Mouse (Mus musculus) liver, embryonic 11.5 days (tissue): ENCODE measurements around the gene Ift122. TPM values are rescaled to one million over a fixed set of nuclear protein-coding genes. Genes with fewer than 3 reads are reported as not detected.

Source experiments
- ATAC-seq: fragments of 200-750 bp; cut with Nextera tagmentation; replicated peaks from 2 replicates; pipeline ENCODE4 v1.8.0; 2017; ENCODE audit warnings: moderate number of reproducible peaks, mild to moderate bottlenecking, moderate TSS enrichment, moderate library complexity; ENCODE audit not compliant: low FRiP score
- DNase-seq: peaks from one replicate; pipeline ENCODE4 v3.0.0-alpha.2; 2017; ENCODE audit warnings: low spot score
- H3K27ac ChIP-seq: fragments of 300-500 bp; sonication (generic); 2 replicates; pipeline ENCODE4 v1.5.1; 2014; ENCODE audit warnings: mild to moderate bottlenecking, low read depth, low read length, control low read depth
- H3K27me3 ChIP-seq: fragments of 300-500 bp; sonication (generic); replicated peaks from 2 replicates; pipeline ENCODE4 v1.6.1; 2014; ENCODE audit warnings: low read length, mixed read lengths; ENCODE audit not compliant: control insufficient read depth, insufficient read depth
- H3K36me3 ChIP-seq: fragments of 300-500 bp; sonication (generic); 2 replicates; pipeline ENCODE4 v1.6.1; 2014; ENCODE audit warnings: mild to moderate bottlenecking, low read length, moderate library complexity, mixed read lengths; ENCODE audit not compliant: control insufficient read depth, insufficient read depth
- H3K4me1 ChIP-seq: fragments of 300-500 bp; sonication (generic); replicated peaks from 2 replicates; pipeline ENCODE4 v1.6.1; 2014; ENCODE audit warnings: low read length, mixed read lengths; ENCODE audit not compliant: control insufficient read depth, insufficient read depth
- H3K4me2 ChIP-seq: fragments of 300-500 bp; sonication (generic); 2 replicates; pipeline ENCODE4 v1.6.1; 2014; ENCODE audit warnings: mild to moderate bottlenecking, control low read depth, moderate library complexity
- H3K4me3 ChIP-seq: fragments of 300-500 bp; sonication (generic); 2 replicates; pipeline ENCODE4 v1.5.1; 2014; ENCODE audit warnings: low read depth, low read length, control low read depth
- H3K9ac ChIP-seq: fragments of 300-500 bp; sonication (generic); 2 replicates; pipeline ENCODE4 v1.6.1; 2014; ENCODE audit warnings: low read depth, low read length, control low read depth
- H3K9me3 ChIP-seq: fragments of 300-500 bp; sonication (generic); 2 replicates; pipeline ENCODE4 v1.6.1; 2016; ENCODE audit warnings: low read length, inconsistent platforms, mixed read lengths; ENCODE audit not compliant: control insufficient read depth
- WGBS: fragments of 180-500 bp; shearing (Covaris S2); extraction: QIAGEN DNeasy Blood & Tissue Kit; methylation state at CpG from one replicate; pipeline ENCODE4 v1.1.7; 2014; 5-methylcytosine and 5-hydroxymethylcytosine counted together
- polyA plus RNA-seq: library from polyadenylated mRNA; unstranded; fragments of >200 nt; fragmentation: Nextera tagmentation; extraction: Ambion mirVana; gene quantifications from 2 replicates; pipeline ENCODE4 v1.2.1, GENCODE M21; 2014

The Ift122 gene
- polyA plus RNA-seq, 1 experiment from 2014 or later, result 9.1 TPM

DNA sequence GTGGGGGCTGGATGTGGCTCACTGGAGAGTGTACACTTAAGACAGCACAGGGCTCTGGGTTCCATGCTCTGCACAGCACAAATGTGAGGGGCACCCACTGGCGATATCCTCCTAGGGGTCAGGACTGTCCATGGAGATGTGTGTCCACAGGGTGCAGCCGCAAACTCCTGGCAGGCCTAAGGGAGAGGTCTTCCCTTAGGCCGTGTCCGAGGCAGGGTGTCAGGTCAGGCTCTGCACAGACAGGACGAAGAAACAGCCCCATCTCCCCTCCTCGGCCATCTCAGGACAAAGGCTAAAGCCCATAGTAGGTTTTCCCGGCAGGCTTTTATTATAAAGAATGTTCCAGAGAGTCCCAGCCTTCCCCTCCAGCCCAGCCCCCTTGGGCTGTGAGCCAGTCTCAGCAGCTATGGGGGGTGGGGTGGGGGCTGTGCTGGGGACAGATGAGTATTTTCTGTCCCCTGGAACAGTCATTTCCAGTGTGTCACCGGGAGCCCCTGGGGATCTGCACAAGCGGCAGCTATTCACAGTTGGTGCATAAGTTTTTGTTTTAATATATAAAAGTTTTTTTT lies 101.3 kb downstream of the Ift122 start:
- no peaks in the 10 kb centered on the region for H3K27me3 ChIP-seq
- WGBS, result 83% methylated on average over 9 of the region's 9 CpGs
- H3K27ac ChIP-seq, result no peak overlapping the region
- peaks cover 3% of the 10 kb centered on the region; the same call in 1 of the 2 replicates for H3K36me3 ChIP-seq
- no peaks in the 10 kb centered on the region for H3K9me3 ChIP-seq
- ATAC-seq (no peak), DNase-seq (no peak)
- no peak overlapping the region for H3K9ac ChIP-seq
- peaks cover 9% of the 10 kb centered on the region for H3K4me1 ChIP-seq
- H3K4me3 ChIP-seq, result no peak overlapping the region
- H3K4me2 ChIP-seq, result no peak overlapping the region

DNA sequence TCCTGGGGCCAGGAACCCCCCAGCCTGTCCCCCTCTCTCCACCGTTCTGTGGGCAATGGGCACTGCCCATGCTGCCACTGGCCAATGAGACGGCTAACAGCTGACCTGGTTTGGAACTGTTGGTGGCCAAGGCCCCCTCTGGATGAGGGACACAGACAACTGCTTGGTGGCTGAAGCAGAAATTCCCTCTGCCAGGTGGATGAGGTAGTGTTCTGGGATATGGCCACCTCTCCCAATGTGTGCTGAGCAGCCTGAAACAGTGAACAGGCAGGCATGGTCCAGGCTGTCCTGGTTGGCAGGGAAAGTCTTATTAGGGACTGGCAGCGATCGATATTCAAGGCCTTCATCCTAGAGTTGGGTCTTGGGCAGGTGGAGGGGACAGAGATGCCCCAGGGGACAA lies 101.9 kb downstream of the Ift122 start:
- Histone ChIP-seq H3K9me3 (no peaks in the 10 kb centered on the region), H3K9ac (no peak overlapping the region), H3K4me2 (no peak overlapping the region), H3K27ac (no peak overlapping the region), H3K4me1 (peaks cover 9% of the 10 kb centered on the region), H3K27me3 (no peaks in the 10 kb centered on the region), H3K4me3 (no peak overlapping the region), H3K36me3 (peaks cover 3% of the 10 kb centered on the region; the same call in 1 of the 2 replicates)
- WGBS, result 87% methylated on average over 4 of the region's 4 CpGs
- ATAC-seq (no peak), DNase-seq (no peak)

DNA sequence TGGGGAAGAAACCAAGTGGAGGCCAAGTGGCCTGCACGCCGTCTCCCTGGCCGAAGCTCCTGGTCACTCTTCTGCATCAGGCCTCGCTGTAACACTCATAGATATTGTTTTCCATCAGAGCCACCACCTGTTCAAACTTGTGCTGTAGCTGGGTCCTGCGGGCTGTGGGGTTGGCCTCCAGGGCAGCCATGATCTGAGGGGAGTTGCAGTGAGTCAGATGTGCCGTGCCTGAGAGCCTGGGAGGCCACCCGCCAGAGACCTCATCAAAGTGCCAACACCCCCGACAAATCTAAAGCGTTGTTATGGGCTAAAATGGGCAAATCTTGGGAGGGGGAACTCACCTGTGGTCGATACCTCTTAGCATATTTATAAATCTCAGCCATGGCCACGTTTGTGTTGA lies 102.4 kb downstream of the Ift122 start:
- no peak overlapping the region for H3K4me2 ChIP-seq
- peaks cover 9% of the 10 kb centered on the region for H3K4me1 ChIP-seq
- DNase-seq (no peak), ATAC-seq (no peak)
- no peaks in the 10 kb centered on the region for H3K27me3 ChIP-seq
- H3K36me3 ChIP-seq, result peaks cover 3% of the 10 kb centered on the region; the same call in 1 of the 2 replicates
- H3K27ac ChIP-seq, result no peak overlapping the region
- no peak overlapping the region for H3K4me3 ChIP-seq
- WGBS, result 85% methylated on average over 11 of the region's 11 CpGs
- no peak overlapping the region for H3K9ac ChIP-seq
- no peaks in the 10 kb centered on the region for H3K9me3 ChIP-seq

DNA sequence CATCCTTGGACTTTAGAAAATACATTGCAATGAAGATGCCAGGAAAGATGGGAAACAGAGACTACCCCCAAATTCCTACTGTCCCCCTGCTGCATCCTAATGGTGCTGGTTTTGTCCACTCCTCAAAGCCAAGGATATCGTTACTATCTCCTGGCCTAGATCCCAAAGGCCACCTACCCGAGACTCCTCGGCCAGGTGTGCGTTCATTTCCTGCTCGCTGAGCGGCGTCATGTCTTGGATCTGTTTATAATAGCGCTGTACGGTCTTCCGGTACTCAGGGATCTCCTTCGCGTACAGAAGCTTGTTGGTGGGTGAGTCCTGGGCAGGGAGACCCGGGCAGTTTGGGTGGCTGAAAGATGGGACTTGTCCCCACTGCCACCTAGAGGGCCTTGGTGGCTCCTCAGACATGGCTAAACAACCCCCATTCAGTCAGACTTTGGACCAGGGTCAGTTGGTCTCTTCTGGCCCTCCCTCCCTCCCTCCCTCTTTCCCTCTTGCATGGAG lies 103.2 kb downstream of the Ift122 start:
- H3K4me1 ChIP-seq, result peaks cover 9% of the 10 kb centered on the region

DNA sequence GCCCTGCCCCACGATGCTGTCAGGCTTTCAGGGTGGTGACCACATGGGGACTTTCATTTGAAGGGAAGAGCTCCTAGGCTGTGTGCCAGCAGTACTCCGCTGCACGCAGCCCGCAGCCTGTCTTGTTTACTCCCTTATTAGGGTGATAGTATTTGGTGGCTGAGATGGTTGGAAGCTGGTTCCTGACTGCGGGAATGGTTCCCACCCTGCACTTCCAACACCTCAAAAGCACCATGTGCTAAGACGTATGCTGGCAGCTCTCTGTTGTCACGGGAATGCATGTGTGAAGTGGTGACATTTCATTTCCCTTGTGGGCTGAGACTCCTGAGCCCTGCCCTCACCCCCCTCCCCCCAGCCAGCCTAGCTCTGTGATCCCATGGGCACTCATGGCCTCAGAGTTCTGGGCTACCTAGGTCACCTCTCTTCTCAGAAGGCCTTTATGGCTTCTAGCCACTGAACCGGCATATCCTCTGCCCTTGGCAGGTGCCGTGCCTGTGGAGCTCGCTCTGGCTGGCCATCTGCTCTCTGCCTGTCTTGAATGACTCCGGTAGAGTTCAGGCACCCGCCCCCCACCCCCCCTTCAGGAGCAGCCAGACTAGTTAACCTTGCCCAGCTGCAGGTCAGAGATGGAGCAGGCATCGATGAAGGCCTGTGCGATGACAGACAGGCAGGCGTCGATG lies 103.8 kb downstream of the Ift122 start:
- Histone ChIP-seq H3K27me3 (no peaks in the 10 kb centered on the region), H3K36me3 (peaks cover 3% of the 10 kb centered on the region; the same call in 1 of the 2 replicates), H3K9me3 (no peaks in the 10 kb centered on the region), H3K4me1 (peaks cover 9% of the 10 kb centered on the region), H3K27ac (no peak overlapping the region), H3K4me2 (no peak overlapping the region), H3K4me3 (no peak overlapping the region), H3K9ac (no peak overlapping the region)
- 63% methylated on average over 16 of the region's 16 CpGs for WGBS
- no peak for DNase-seq
- ATAC-seq, result no peak

More for the DNA sequence above, 103.2 kb downstream of the Ift122 start:
- Histone ChIP-seq H3K4me2 (no peak overlapping the region), H3K4me3 (no peak overlapping the region), H3K36me3 (peaks cover 3% of the 10 kb centered on the region; the same call in 1 of the 2 replicates), H3K9ac (no peak overlapping the region), H3K27ac (no peak overlapping the region), H3K27me3 (no peaks in the 10 kb centered on the region), H3K9me3 (no peaks in the 10 kb centered on the region)
- no peak for DNase-seq
- WGBS, result 84% methylated on average over 13 of the region's 13 CpGs
- ATAC-seq, result no peak

DNA sequence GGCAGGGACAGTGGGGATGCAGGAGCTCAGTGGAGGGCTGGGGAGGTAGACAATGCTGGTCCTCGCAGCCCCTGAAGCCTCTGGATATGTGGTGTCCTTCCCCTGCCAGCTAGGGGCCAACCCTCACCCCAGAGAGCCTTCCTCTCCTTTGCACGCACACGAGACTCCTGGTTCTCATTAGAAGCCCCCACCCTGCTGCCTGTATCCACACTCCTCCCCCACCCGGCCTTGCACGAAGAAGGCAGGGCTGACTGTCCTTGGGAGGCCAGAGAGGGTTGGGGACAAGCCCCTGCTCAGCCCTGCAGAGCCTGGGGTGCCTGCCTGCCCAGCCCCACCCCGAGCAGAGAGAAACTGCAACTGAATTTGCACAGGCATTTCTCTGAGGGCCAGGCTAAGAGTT lies 104.4 kb downstream of the Ift122 start:
- Histone ChIP-seq H3K9ac (no peak overlapping the region), H3K4me2 (no peak overlapping the region), H3K9me3 (no peaks in the 10 kb centered on the region), H3K27ac (no peak overlapping the region), H3K27me3 (no peaks in the 10 kb centered on the region), H3K36me3 (peaks cover 3% of the 10 kb centered on the region; the same call in 1 of the 2 replicates), H3K4me1 (peaks cover 9% of the 10 kb centered on the region), H3K4me3 (no peak overlapping the region)
- ATAC-seq (no peak), DNase-seq (no peak)
- 63% methylated on average over 6 of the region's 6 CpGs for WGBS

DNA sequence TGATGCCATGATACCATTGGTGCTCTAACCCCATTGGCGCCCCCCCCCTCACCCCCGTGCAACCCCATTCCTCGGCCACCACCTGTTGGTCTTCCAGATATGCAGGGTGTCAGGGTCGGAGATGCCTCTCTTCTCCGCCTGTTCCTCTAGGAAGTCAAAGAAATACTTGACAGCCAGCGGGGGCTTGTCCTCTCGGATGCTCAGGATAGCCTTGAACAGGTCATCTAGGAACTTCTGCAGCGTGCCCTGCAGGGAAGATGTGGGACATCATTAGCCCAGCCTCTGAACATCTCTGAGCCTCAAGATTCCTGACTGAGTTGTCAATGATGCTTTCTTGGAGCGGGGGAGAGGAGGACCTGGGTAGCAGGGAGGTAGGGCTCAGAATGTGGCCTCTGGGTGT lies 105.2 kb downstream of the Ift122 start:
- ATAC-seq (no peak), DNase-seq (no peak)
- no peak overlapping the region for H3K9ac ChIP-seq
- H3K27me3 ChIP-seq, result no peaks in the 10 kb centered on the region
- 85% methylated on average over 9 of the region's 9 CpGs for WGBS
- H3K36me3 ChIP-seq, result peaks cover 3% of the 10 kb centered on the region; the same call in 1 of the 2 replicates
- peaks cover 9% of the 10 kb centered on the region for H3K4me1 ChIP-seq
- H3K9me3 ChIP-seq, result no peaks in the 10 kb centered on the region
- no peak overlapping the region for H3K4me2 ChIP-seq
- no peak overlapping the region for H3K4me3 ChIP-seq
- no peak overlapping the region for H3K27ac ChIP-seq

DNA sequence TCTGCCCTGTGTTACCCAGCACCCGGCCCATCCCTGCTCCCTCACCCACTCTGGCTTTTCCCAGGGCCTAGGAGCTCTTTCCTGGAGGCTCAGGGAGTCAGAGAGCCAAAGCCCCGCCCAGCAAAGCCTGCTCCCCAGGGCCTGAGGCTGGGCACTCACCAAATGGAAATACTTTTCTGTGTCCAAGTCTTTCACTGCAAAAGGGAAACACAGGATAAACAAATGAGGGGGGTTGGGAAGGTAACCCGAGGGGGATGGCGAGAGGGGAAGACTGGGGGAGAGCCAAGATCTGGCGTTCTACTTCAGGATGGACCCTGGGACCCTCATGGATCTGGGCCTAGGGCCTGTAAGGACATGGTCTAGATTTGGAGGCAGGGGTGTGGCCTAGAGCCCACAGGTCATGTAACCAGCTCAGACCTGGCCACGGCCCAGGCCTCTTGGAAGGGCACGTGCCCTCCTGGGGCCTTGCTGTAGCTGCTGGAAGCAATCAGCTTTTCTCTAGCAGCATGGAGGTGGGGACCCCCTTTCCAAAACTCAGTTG lies 106.0 kb downstream of the Ift122 start:
- WGBS, result 77% methylated on average over 7 of the region's 7 CpGs
- Histone ChIP-seq H3K4me2 (no peak overlapping the region), H3K27ac (no peak overlapping the region), H3K4me1 (peaks cover 9% of the 10 kb centered on the region), H3K9me3 (no peaks in the 10 kb centered on the region), H3K27me3 (no peaks in the 10 kb centered on the region), H3K9ac (no peak overlapping the region), H3K36me3 (peaks cover 3% of the 10 kb centered on the region; the same call in 1 of the 2 replicates), H3K4me3 (no peak overlapping the region)
- no peak for DNase-seq
- ATAC-seq, result no peak
